Mouse (Mus musculus): ENCODE data around the gene Tspyl4. TPM values are rescaled to one million over a fixed set of nuclear protein-coding genes. Genes with fewer than 3 reads are reported as not detected.
A peak's percentile ranks its signal among the peaks of the same experiment; 100 is the strongest.

The Tspyl4 gene
- polyA plus RNA-seq, 1 experiment from 2014 or later, result 31.0 TPM

- 93% methylated on average over 9 of the region's 9 CpGs for WGBS
- no peak overlapping the region for H3K4me2 ChIP-seq (replicated peaks; ENCODE audit: low read depth, low read length)
- H3K4me1 ChIP-seq (replicated peaks; ENCODE audit: control insufficient read depth, insufficient read depth, low read length), result no peaks in the 10 kb centered on the region
- DNase-seq (ENCODE audit: low spot score) (no peak), ATAC-seq (ENCODE audit: low FRiP score) (no peak)
- no peak overlapping the region for H3K4me3 ChIP-seq (ENCODE audit: low read depth, low read length)
- no peak overlapping the region for H3K9ac ChIP-seq (ENCODE audit: low read depth, low read length)
- H3K36me3 ChIP-seq (ENCODE audit: control insufficient read depth, insufficient read depth, low read length), result no peaks in the 10 kb centered on the region
- H3K27me3 ChIP-seq (ENCODE audit: control insufficient read depth, insufficient read depth, low read length), result no peaks in the 10 kb centered on the region
- no peak overlapping the region for H3K27ac ChIP-seq (ENCODE audit: low read depth, low read length)
- no peaks in the 10 kb centered on the region for H3K9me3 ChIP-seq (ENCODE audit: control insufficient read depth, low read length)
Measured at GRCm38 (mm10) chr10:34309915-34310685, 12.9 kb downstream of the Tspyl4 start.

GRCm38 (mm10) chr10:34312536-34312935 lies 15.3 kb downstream of the Tspyl4 start:
- 0 out of 2 replicates have a peak, but pooled peaks cover 6% of the 10 kb centered on the region for H3K4me1 ChIP-seq (replicated peaks; ENCODE audit: control insufficient read depth, insufficient read depth, low read length)
- H3K9me3 ChIP-seq (ENCODE audit: control insufficient read depth, low read length), result no peaks in the 10 kb centered on the region
- H3K36me3 ChIP-seq (ENCODE audit: control insufficient read depth, insufficient read depth, low read length), result no peaks in the 10 kb centered on the region
- no peak overlapping the region for H3K27ac ChIP-seq (ENCODE audit: low read depth, low read length)
- ATAC-seq (ENCODE audit: low FRiP score) (no peak), DNase-seq (ENCODE audit: low spot score) (no peak)
- no peak overlapping the region for H3K9ac ChIP-seq (ENCODE audit: low read depth, low read length)
- no peaks in the 10 kb centered on the region for H3K27me3 ChIP-seq (ENCODE audit: control insufficient read depth, insufficient read depth, low read length)
- WGBS, result 62% methylated on average over 3 of the region's 3 CpGs
- H3K4me3 ChIP-seq (ENCODE audit: low read depth, low read length), result no peak overlapping the region
- no peak overlapping the region for H3K4me2 ChIP-seq (replicated peaks; ENCODE audit: low read depth, low read length)

- H3K9ac ChIP-seq (ENCODE audit: low read depth, low read length), result peak overlapping the region; percentile 23; the same call in 1 of the 2 replicates
- H3K27me3 ChIP-seq (ENCODE audit: control insufficient read depth, insufficient read depth, low read length), result no peaks in the 10 kb centered on the region
- ATAC-seq (ENCODE audit: low FRiP score) (peak; percentile 97), DNase-seq (ENCODE audit: low spot score) (peak; percentile 86)
- H3K4me2 ChIP-seq (replicated peaks; ENCODE audit: low read depth, low read length), result peak overlapping the region; percentile 25
- WGBS, result 3% methylated on average over 3 of the region's 3 CpGs
- H3K36me3 ChIP-seq (ENCODE audit: control insufficient read depth, insufficient read depth, low read length), result no peaks in the 10 kb centered on the region
- 0 out of 2 replicates have a peak, but pooled peaks cover 6% of the 10 kb centered on the region for H3K4me1 ChIP-seq (replicated peaks; ENCODE audit: control insufficient read depth, insufficient read depth, low read length)
- H3K4me3 ChIP-seq (ENCODE audit: low read depth, low read length), result 0 out of 2 replicates have a peak overlapping the region, but pooled peaks have one; percentile 10
- H3K27ac ChIP-seq (ENCODE audit: low read depth, low read length), result peak overlapping the region; percentile 89
- H3K9me3 ChIP-seq (ENCODE audit: control insufficient read depth, low read length), result no peaks in the 10 kb centered on the region
Measured at GRCm38 (mm10) chr10:34316571-34317216, 19.5 kb downstream of the Tspyl4 start.

- 15% methylated on average over 2 of the region's 2 CpGs for WGBS
- H3K9ac ChIP-seq (ENCODE audit: low read depth, low read length), result no peak overlapping the region
- peak overlapping the region; percentile 25 for H3K4me2 ChIP-seq (replicated peaks; ENCODE audit: low read depth, low read length)
- no peaks in the 10 kb centered on the region for H3K36me3 ChIP-seq (ENCODE audit: control insufficient read depth, insufficient read depth, low read length)
- H3K27me3 ChIP-seq (ENCODE audit: control insufficient read depth, insufficient read depth, low read length), result no peaks in the 10 kb centered on the region
- DNase-seq (ENCODE audit: low spot score) (no peak), ATAC-seq (ENCODE audit: low FRiP score) (peak; percentile 72)
- peak overlapping the region; percentile 89 for H3K27ac ChIP-seq (ENCODE audit: low read depth, low read length)
- H3K4me1 ChIP-seq (replicated peaks; ENCODE audit: control insufficient read depth, insufficient read depth, low read length), result 0 out of 2 replicates have a peak, but pooled peaks cover 6% of the 10 kb centered on the region
- H3K9me3 ChIP-seq (ENCODE audit: control insufficient read depth, low read length), result no peaks in the 10 kb centered on the region
- H3K4me3 ChIP-seq (ENCODE audit: low read depth, low read length), result no peak overlapping the region
Measured at GRCm38 (mm10) chr10:34317217-34317606, 20.0 kb downstream of the Tspyl4 start.

- no peak overlapping the region for H3K27ac ChIP-seq (ENCODE audit: low read depth, low read length)
- 93% methylated on average over 2 of the region's 2 CpGs for WGBS
- DNase-seq (ENCODE audit: low spot score) (no peak), ATAC-seq (ENCODE audit: low FRiP score) (no peak)
- H3K4me2 ChIP-seq (replicated peaks; ENCODE audit: low read depth, low read length), result no peak overlapping the region
- H3K36me3 ChIP-seq (ENCODE audit: control insufficient read depth, insufficient read depth, low read length), result no peaks in the 10 kb centered on the region
- H3K9ac ChIP-seq (ENCODE audit: low read depth, low read length), result no peak overlapping the region
- 0 out of 2 replicates have a peak, but pooled peaks cover 6% of the 10 kb centered on the region for H3K4me1 ChIP-seq (replicated peaks; ENCODE audit: control insufficient read depth, insufficient read depth, low read length)
- H3K27me3 ChIP-seq (ENCODE audit: control insufficient read depth, insufficient read depth, low read length), result no peaks in the 10 kb centered on the region
- no peak overlapping the region for H3K4me3 ChIP-seq (ENCODE audit: low read depth, low read length)
- no peaks in the 10 kb centered on the region for H3K9me3 ChIP-seq (ENCODE audit: control insufficient read depth, low read length)
Measured at GRCm38 (mm10) chr10:34320809-34321208, 23.6 kb downstream of the Tspyl4 start.

GRCm38 (mm10) chr10:34326701-34327100 lies 29.5 kb downstream of the Tspyl4 start:
- H3K4me3 ChIP-seq (ENCODE audit: low read depth, low read length), result no peak overlapping the region
- no peaks in the 10 kb centered on the region for H3K36me3 ChIP-seq (ENCODE audit: control insufficient read depth, insufficient read depth, low read length)
- H3K27me3 ChIP-seq (ENCODE audit: control insufficient read depth, insufficient read depth, low read length), result no peaks in the 10 kb centered on the region
- DNase-seq (ENCODE audit: low spot score), result peak; percentile 44
- WGBS, result 30% methylated on average over 4 of the region's 4 CpGs
- H3K27ac ChIP-seq (ENCODE audit: low read depth, low read length), result no peak overlapping the region
- no peaks in the 10 kb centered on the region for H3K4me1 ChIP-seq (replicated peaks; ENCODE audit: control insufficient read depth, insufficient read depth, low read length)
- no peaks in the 10 kb centered on the region for H3K9me3 ChIP-seq (ENCODE audit: control insufficient read depth, low read length)
- H3K9ac ChIP-seq (ENCODE audit: low read depth, low read length), result no peak overlapping the region
- ATAC-seq (ENCODE audit: low FRiP score), result no peak
- no peak overlapping the region for H3K4me2 ChIP-seq (replicated peaks; ENCODE audit: low read depth, low read length)

- Histone ChIP-seq H3K4me2 (replicated peaks; ENCODE audit: low read depth, low read length) (no peak overlapping the region), H3K36me3 (ENCODE audit: control insufficient read depth, insufficient read depth, low read length) (no peaks in the 10 kb centered on the region), H3K9me3 (ENCODE audit: control insufficient read depth, low read length) (no peaks in the 10 kb centered on the region), H3K4me1 (replicated peaks; ENCODE audit: control insufficient read depth, insufficient read depth, low read length) (no peaks in the 10 kb centered on the region), H3K4me3 (ENCODE audit: low read depth, low read length) (no peak overlapping the region), H3K9ac (ENCODE audit: low read depth, low read length) (no peak overlapping the region), H3K27me3 (ENCODE audit: control insufficient read depth, insufficient read depth, low read length) (no peaks in the 10 kb centered on the region), H3K27ac (ENCODE audit: low read depth, low read length) (no peak overlapping the region)
- ATAC-seq (ENCODE audit: low FRiP score) (no peak), DNase-seq (ENCODE audit: low spot score) (no peak)
- WGBS, result 62% methylated on average over 5 of the region's 5 CpGs
Measured at GRCm38 (mm10) chr10:34327144-34327543, 29.9 kb downstream of the Tspyl4 start.

GRCm38 (mm10) chr10:34328310-34328709 lies 31.1 kb downstream of the Tspyl4 start:
- H3K9me3 ChIP-seq (ENCODE audit: control insufficient read depth, low read length), result no peaks in the 10 kb centered on the region
- no peak overlapping the region for H3K9ac ChIP-seq (ENCODE audit: low read depth, low read length)
- H3K4me1 ChIP-seq (replicated peaks; ENCODE audit: control insufficient read depth, insufficient read depth, low read length), result no peaks in the 10 kb centered on the region
- 2% methylated on average over 2 of the region's 2 CpGs for WGBS
- DNase-seq (ENCODE audit: low spot score) (peak; percentile 68), ATAC-seq (ENCODE audit: low FRiP score) (peak; percentile 78)
- H3K27ac ChIP-seq (ENCODE audit: low read depth, low read length), result no peak overlapping the region
- no peaks in the 10 kb centered on the region for H3K36me3 ChIP-seq (ENCODE audit: control insufficient read depth, insufficient read depth, low read length)
- H3K4me2 ChIP-seq (replicated peaks; ENCODE audit: low read depth, low read length), result no peak overlapping the region
- H3K4me3 ChIP-seq (ENCODE audit: low read depth, low read length), result no peak overlapping the region
- no peaks in the 10 kb centered on the region for H3K27me3 ChIP-seq (ENCODE audit: control insufficient read depth, insufficient read depth, low read length)
